Mouse (Mus musculus): Measurements from ENCODE around the gene Wrb. TPM values are rescaled to one million over a fixed set of nuclear protein-coding genes. Genes with fewer than 3 reads are reported as not detected.
A peak's percentile ranks its signal among the peaks of the same experiment; 100 is the strongest.

Gene Wrb
- polyA plus RNA-seq, 1 experiment from 2014 or later = 19.1 TPM

- ATAC-seq (ENCODE audit: low read depth) = peak; percentile 97
- peak; percentile 95 for DNase-seq
- Histone ChIP-seq H3K4me1 (replicated peaks) (peaks cover 12% of the 10 kb centered on the region), H3K27me3 (peaks cover 26% of the 10 kb centered on the region), H3K9ac (peak within 1 kb of the TSS; percentile 75), H3K4me2 (peak within 1 kb of the TSS; percentile 99), H3K27ac (no peak within 1 kb of the TSS), H3K9me3 (replicated peaks) (no peaks in the 10 kb centered on the region), H3K36me3 (no peaks in the 10 kb centered on the region), H3K4me3 (replicated peaks) (peak within 1 kb of the TSS; percentile 78)
- WGBS (ENCODE audit: insufficient replicate concordance) = 2% methylated on average over 77 of the region's 77 CpGs
Observed at GRCm38 (mm10) chr16:96191531-96192506, 46.6 kb downstream of the Wrb start, which contains the start of gene Lca5l. Gene Lca5l, minus strand, starts transcription at chr16:96192271.

- Histone ChIP-seq H3K4me3 (replicated peaks) (peak within 1 kb of the TSS; percentile 18; the same call in 1 of the 2 replicates), H3K27ac (no peak within 1 kb of the TSS), H3K27me3 (peaks cover 10% of the 10 kb centered on the region; the same call in 1 of the 2 replicates), H3K4me1 (replicated peaks) (no peaks in the 10 kb centered on the region; the same call in 1 of the 2 replicates), H3K4me2 (peak within 1 kb of the TSS; percentile 41), H3K36me3 (no peaks in the 10 kb centered on the region), H3K9me3 (replicated peaks) (no peaks in the 10 kb centered on the region), H3K9ac (no peak within 1 kb of the TSS)
- ATAC-seq (ENCODE audit: low read depth) = peak; percentile 64
- WGBS (ENCODE audit: insufficient replicate concordance) = 14% methylated on average over 20 of the region's 20 CpGs
- DNase-seq = no peak
Observed at GRCm38 (mm10) chr16:96199913-96200701, 54.9 kb downstream of the Wrb start, which contains the start of gene Sh3bgr. Gene Sh3bgr, plus strand, starts transcription at chr16:96200450.

DNA sequence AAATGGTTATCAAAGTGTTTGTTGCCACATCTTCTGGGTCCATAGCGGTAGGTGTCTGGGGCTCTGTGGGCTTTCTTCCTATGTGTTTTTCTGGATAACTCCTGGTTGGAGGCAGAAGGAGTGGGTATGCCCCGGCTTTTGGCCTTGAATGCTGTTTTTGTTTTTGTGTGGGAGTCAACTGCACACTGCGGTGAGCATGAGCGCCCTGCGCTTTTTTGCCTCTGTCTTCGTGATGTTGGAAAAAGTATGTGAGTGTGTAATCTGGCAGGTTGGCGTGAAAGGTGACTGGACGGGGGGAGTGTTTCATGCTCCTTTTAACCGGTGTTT lies 55.5 kb downstream of the Wrb start:
- Histone ChIP-seq H3K4me2 (peak overlapping the region; percentile 41), H3K4me1 (replicated peaks) (no peaks in the 10 kb centered on the region; the same call in 1 of the 2 replicates), H3K9ac (no peak overlapping the region), H3K27me3 (peaks cover 10% of the 10 kb centered on the region; the same call in 1 of the 2 replicates), H3K36me3 (no peaks in the 10 kb centered on the region), H3K27ac (no peak overlapping the region), H3K9me3 (replicated peaks) (no peaks in the 10 kb centered on the region), H3K4me3 (replicated peaks) (peak overlapping the region; percentile 18; the same call in 1 of the 2 replicates)
- DNase-seq = no peak
- WGBS (ENCODE audit: insufficient replicate concordance) = 49% methylated on average over 9 of the region's 9 CpGs
- ATAC-seq (ENCODE audit: low read depth) = no peak

GRCm38 (mm10) chr16:96201485-96202232 lies 56.5 kb downstream of the Wrb start:
- 58% methylated on average over 11 of the region's 11 CpGs for WGBS (ENCODE audit: insufficient replicate concordance)
- Histone ChIP-seq H3K4me3 (replicated peaks) (no peak overlapping the region), H3K4me1 (replicated peaks) (no peaks in the 10 kb centered on the region; the same call in 1 of the 2 replicates), H3K4me2 (no peak overlapping the region), H3K9ac (no peak overlapping the region), H3K27ac (no peak overlapping the region), H3K27me3 (peaks cover 10% of the 10 kb centered on the region; the same call in 1 of the 2 replicates), H3K36me3 (no peaks in the 10 kb centered on the region), H3K9me3 (replicated peaks) (no peaks in the 10 kb centered on the region)
- DNase-seq (no peak), ATAC-seq (ENCODE audit: low read depth) (no peak)

Other genes starting within 250 kb of the Wrb start
- gene Psmg1, start 154.4 kb upstream of the Wrb start, polyA plus RNA-seq (2015; fragmentation: Nextera tagmentation; extraction: Ambion mirVana) = 68.8 and 70.4 TPM in 2 replicates
- gene Brwd1, start 62.9 kb upstream of the Wrb start, polyA plus RNA-seq (2015; fragmentation: Nextera tagmentation; extraction: Ambion mirVana) = 15.1 and 16.2 TPM in 2 replicates
- gene Hmgn1, start 17.7 kb upstream of the Wrb start, polyA plus RNA-seq (2015; fragmentation: Nextera tagmentation; extraction: Ambion mirVana) = 173 and 234 TPM in 2 replicates
- gene Lca5l, start 46.9 kb downstream of the Wrb start, polyA plus RNA-seq (2015; fragmentation: Nextera tagmentation; extraction: Ambion mirVana) = 0.13 and 0.21 TPM in 2 replicates
- 1.2 and 1.5 TPM in 2 replicates for gene Sh3bgr, start 55.0 kb downstream of the Wrb start, polyA plus RNA-seq (2015; fragmentation: Nextera tagmentation; extraction: Ambion mirVana)
- 0.06 and 0.21 TPM in 2 replicates for gene B3galt5, start 90.4 kb downstream of the Wrb start, polyA plus RNA-seq (2015; fragmentation: Nextera tagmentation; extraction: Ambion mirVana)